Mouse (Mus musculus): ENCODE measurements around the gene Tm9sf4. TPM values are rescaled to one million over a fixed set of nuclear protein-coding genes. Genes with fewer than 3 reads are reported as not detected.
A peak's percentile ranks its signal among the peaks of the same experiment; 100 is the strongest.

Tm9sf4 gene
- total and polyA plus RNA-seq, 2 experiments from 2014 or later = 61.9 to 84.2 TPM

DNA sequence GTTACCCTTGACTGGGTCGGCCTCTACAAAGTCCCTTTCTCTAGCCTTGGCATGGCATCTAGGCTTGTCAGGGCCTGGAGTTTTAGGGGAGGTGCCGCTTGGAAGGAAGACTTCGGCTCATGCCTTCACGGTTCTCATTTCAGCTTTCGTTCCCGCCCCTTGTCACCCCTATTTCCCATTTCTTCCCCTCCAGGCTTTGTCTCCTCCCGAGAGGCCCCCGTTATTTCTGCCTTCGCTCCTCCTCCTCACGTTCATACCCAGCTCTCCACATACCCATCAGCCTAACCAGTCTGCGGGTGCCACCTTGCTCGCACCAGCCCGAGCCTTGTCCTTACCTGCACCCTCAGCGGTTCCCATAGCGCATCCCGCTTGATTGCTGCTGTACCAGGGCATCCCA lies 579 bp downstream of the Tm9sf4 start:
- Histone ChIP-seq H3K4me1 (ENCODE audit: insufficient read depth, low read length) (no peaks in the 10 kb centered on the region), H3K9me3 (ENCODE audit: low read length) (no peaks in the 10 kb centered on the region), H3K4me2 (ENCODE audit: low read depth, low read length, poor library complexity, severe bottlenecking) (peak overlapping the region; percentile 88), H3K9ac (replicated peaks; ENCODE audit: low read length, poor library complexity, severe bottlenecking) (peak overlapping the region; percentile 90), H3K36me3 (ENCODE audit: insufficient read depth, low read length) (no peaks in the 10 kb centered on the region; the same call in 1 of the 2 replicates), H3K4me3 (ENCODE audit: low read depth, low read length) (peak overlapping the region; percentile 83), H3K27me3 (ENCODE audit: insufficient read depth, low read length) (no peaks in the 10 kb centered on the region), H3K27ac (ENCODE audit: low read depth, low read length) (peak overlapping the region; percentile 94)
- no peak for DNase-seq (ENCODE audit: low spot score)
- no peak for TF ChIP-seq CTCF (IDR thresholded peaks at IDR 0.05)
- WGBS = under 1% methylated on average over 16 of the region's 16 CpGs
- peak; percentile 69 for ATAC-seq (ENCODE audit: low FRiP score)

GRCm38 (mm10) chr2:153167136-153167535 lies 6.0 kb downstream of the Tm9sf4 start:
- H3K27me3 ChIP-seq (ENCODE audit: insufficient read depth, low read length) = no peaks in the 10 kb centered on the region
- TF ChIP-seq CTCF (IDR thresholded peaks at IDR 0.05) = no peak
- H3K9ac ChIP-seq (replicated peaks; ENCODE audit: low read length, poor library complexity, severe bottlenecking) = no peak overlapping the region
- no peak for ATAC-seq (ENCODE audit: low FRiP score)
- H3K4me3 ChIP-seq (ENCODE audit: low read depth, low read length) = no peak overlapping the region
- 37% methylated on average over 6 of the region's 6 CpGs for WGBS
- H3K27ac ChIP-seq (ENCODE audit: low read depth, low read length) = no peak overlapping the region
- no peaks in the 10 kb centered on the region; the same call in 1 of the 2 replicates for H3K36me3 ChIP-seq (ENCODE audit: insufficient read depth, low read length)
- DNase-seq (ENCODE audit: low spot score) = no peak
- H3K9me3 ChIP-seq (ENCODE audit: low read length) = no peaks in the 10 kb centered on the region
- H3K4me1 ChIP-seq (ENCODE audit: insufficient read depth, low read length) = no peaks in the 10 kb centered on the region
- no peak overlapping the region for H3K4me2 ChIP-seq (ENCODE audit: low read depth, low read length, poor library complexity, severe bottlenecking)

- DNase-seq (ENCODE audit: low spot score) = no peak
- H3K36me3 ChIP-seq (ENCODE audit: insufficient read depth, low read length) = no peaks in the 10 kb centered on the region; the same call in 1 of the 2 replicates
- no peak for ATAC-seq (ENCODE audit: low FRiP score)
- H3K9me3 ChIP-seq (ENCODE audit: low read length) = no peaks in the 10 kb centered on the region
- H3K4me2 ChIP-seq (ENCODE audit: low read depth, low read length, poor library complexity, severe bottlenecking) = no peak overlapping the region
- H3K27me3 ChIP-seq (ENCODE audit: insufficient read depth, low read length) = no peaks in the 10 kb centered on the region
- no peak overlapping the region for H3K9ac ChIP-seq (replicated peaks; ENCODE audit: low read length, poor library complexity, severe bottlenecking)
- no peaks in the 10 kb centered on the region for H3K4me1 ChIP-seq (ENCODE audit: insufficient read depth, low read length)
- TF ChIP-seq CTCF (IDR thresholded peaks at IDR 0.05) = no peak
- no peak overlapping the region for H3K27ac ChIP-seq (ENCODE audit: low read depth, low read length)
- H3K4me3 ChIP-seq (ENCODE audit: low read depth, low read length) = no peak overlapping the region
- WGBS = 7% methylated on average over 2 of the region's 2 CpGs
These were observed 7.2 kb downstream of the Tm9sf4 start for GRCm38 (mm10) chr2:153168134-153168820.

GRCm38 (mm10) chr2:153170490-153171224 lies 9.6 kb downstream of the Tm9sf4 start:
- Histone ChIP-seq H3K9ac (replicated peaks; ENCODE audit: low read length, poor library complexity, severe bottlenecking) (no peak overlapping the region), H3K4me1 (ENCODE audit: insufficient read depth, low read length) (no peaks in the 10 kb centered on the region), H3K36me3 (ENCODE audit: insufficient read depth, low read length) (no peaks in the 10 kb centered on the region), H3K9me3 (ENCODE audit: low read length) (no peaks in the 10 kb centered on the region), H3K27ac (ENCODE audit: low read depth, low read length) (no peak overlapping the region), H3K4me2 (ENCODE audit: low read depth, low read length, poor library complexity, severe bottlenecking) (no peak overlapping the region), H3K4me3 (ENCODE audit: low read depth, low read length) (no peak overlapping the region), H3K27me3 (ENCODE audit: insufficient read depth, low read length) (no peaks in the 10 kb centered on the region)
- TF ChIP-seq CTCF (IDR thresholded peaks at IDR 0.05) = no peak
- no peak for DNase-seq (ENCODE audit: low spot score)
- no peak for ATAC-seq (ENCODE audit: low FRiP score)
- WGBS = 86% methylated on average over 9 of the region's 9 CpGs

GRCm38 (mm10) chr2:153171966-153172365 lies 10.9 kb downstream of the Tm9sf4 start:
- H3K9me3 ChIP-seq (ENCODE audit: low read length) = no peaks in the 10 kb centered on the region
- DNase-seq (ENCODE audit: low spot score) = no peak
- H3K4me3 ChIP-seq (ENCODE audit: low read depth, low read length) = no peak overlapping the region
- H3K9ac ChIP-seq (replicated peaks; ENCODE audit: low read length, poor library complexity, severe bottlenecking) = no peak overlapping the region
- H3K4me2 ChIP-seq (ENCODE audit: low read depth, low read length, poor library complexity, severe bottlenecking) = no peak overlapping the region
- H3K27me3 ChIP-seq (ENCODE audit: insufficient read depth, low read length) = no peaks in the 10 kb centered on the region
- no peaks in the 10 kb centered on the region for H3K4me1 ChIP-seq (ENCODE audit: insufficient read depth, low read length)
- WGBS = 94% methylated on average over 5 of the region's 5 CpGs
- no peaks in the 10 kb centered on the region for H3K36me3 ChIP-seq (ENCODE audit: insufficient read depth, low read length)
- H3K27ac ChIP-seq (ENCODE audit: low read depth, low read length) = no peak overlapping the region
- no peak for ATAC-seq (ENCODE audit: low FRiP score)
- TF ChIP-seq CTCF (IDR thresholded peaks at IDR 0.05) = no peak

GRCm38 (mm10) chr2:153175995-153176570 lies 15.0 kb downstream of the Tm9sf4 start:
- Histone ChIP-seq H3K9me3 (ENCODE audit: low read length) (no peaks in the 10 kb centered on the region), H3K4me1 (ENCODE audit: insufficient read depth, low read length) (no peaks in the 10 kb centered on the region), H3K27ac (ENCODE audit: low read depth, low read length) (no peak overlapping the region), H3K9ac (replicated peaks; ENCODE audit: low read length, poor library complexity, severe bottlenecking) (no peak overlapping the region), H3K4me2 (ENCODE audit: low read depth, low read length, poor library complexity, severe bottlenecking) (no peak overlapping the region), H3K36me3 (ENCODE audit: insufficient read depth, low read length) (peaks cover 16% of the 10 kb centered on the region; the same call in 1 of the 2 replicates), H3K4me3 (ENCODE audit: low read depth, low read length) (no peak overlapping the region), H3K27me3 (ENCODE audit: insufficient read depth, low read length) (no peaks in the 10 kb centered on the region)
- DNase-seq (ENCODE audit: low spot score) (no peak), ATAC-seq (ENCODE audit: low FRiP score) (no peak)
- TF ChIP-seq CTCF (IDR thresholded peaks at IDR 0.05) = no peak
- 75% methylated on average over 8 of the region's 8 CpGs for WGBS

Data from midbrain, postnatal 0 days (tissue).